Mouse (Mus musculus) forebrain, embryonic 16.5 days (tissue): ENCODE data around the gene Hand1. TPM values are rescaled to one million over a fixed set of nuclear protein-coding genes. Genes with fewer than 3 reads are reported as not detected.
"Not testable (repeated sequence)": the region's sequence is repeated elsewhere in the genome, so short reads cannot be mapped to it uniquely, and the experiment has no call there.

Source experiments
- ATAC-seq: fragments of 200-750 bp; cut with Nextera tagmentation; 2 replicates; pipeline ENCODE4 v1.8.0; 2017; ENCODE audit warnings: mild to moderate bottlenecking, moderate library complexity
- H3K27ac ChIP-seq: fragments of 300-500 bp; sonication (generic); 2 replicates; pipeline ENCODE4 v1.5.1; 2014; ENCODE audit warnings: low read length, control low read depth
- H3K27me3 ChIP-seq: fragments of 300-500 bp; sonication (generic); replicated peaks from 2 replicates; pipeline ENCODE4 v1.6.1; 2014; ENCODE audit warnings: low read length; ENCODE audit not compliant: control insufficient read depth, insufficient read depth
- H3K36me3 ChIP-seq: fragments of 300-500 bp; sonication (generic); 2 replicates; pipeline ENCODE4 v1.6.1; 2014; ENCODE audit not compliant: control insufficient read depth, insufficient read depth
- H3K4me1 ChIP-seq: fragments of 300-500 bp; sonication (generic); replicated peaks from 2 replicates; pipeline ENCODE4 v1.6.1; 2014; ENCODE audit warnings: low read length; ENCODE audit not compliant: control insufficient read depth, insufficient read depth
- H3K4me2 ChIP-seq: fragments of 300-500 bp; sonication (generic); 2 replicates; pipeline ENCODE4 v1.6.1; 2014; ENCODE audit warnings: mild to moderate bottlenecking, low read length, control low read depth
- H3K4me3 ChIP-seq: fragments of 300-500 bp; sonication (generic); replicated peaks from 2 replicates; pipeline ENCODE4 v1.5.1; 2014; ENCODE audit warnings: mild to moderate bottlenecking, low read length, control low read depth
- H3K9ac ChIP-seq: fragments of 300-500 bp; sonication (generic); replicated peaks from 2 replicates; pipeline ENCODE4 v1.6.1; 2014; ENCODE audit warnings: low read depth, low read length, control low read depth
- H3K9me3 ChIP-seq: fragments of 300-500 bp; sonication (generic); 2 replicates; pipeline ENCODE4 v1.6.1; 2016; ENCODE audit warnings: low read length; ENCODE audit not compliant: control insufficient read depth
- WGBS: fragments of 180-500 bp; shearing (Covaris S2); extraction: QIAGEN DNeasy Blood & Tissue Kit; methylation state at CpG from one replicate; pipeline ENCODE4 v1.1.7; 2014; 5-methylcytosine and 5-hydroxymethylcytosine counted together
- polyA plus RNA-seq: library from polyadenylated mRNA; unstranded; fragments of >200 nt; fragmentation: Nextera tagmentation; extraction: Ambion mirVana; gene quantifications from 2 replicates; pipeline ENCODE4 v1.2.1, GENCODE M21; 2015

The Hand1 gene
- polyA plus RNA-seq, 1 experiment from 2014 or later: not detected

DNA sequence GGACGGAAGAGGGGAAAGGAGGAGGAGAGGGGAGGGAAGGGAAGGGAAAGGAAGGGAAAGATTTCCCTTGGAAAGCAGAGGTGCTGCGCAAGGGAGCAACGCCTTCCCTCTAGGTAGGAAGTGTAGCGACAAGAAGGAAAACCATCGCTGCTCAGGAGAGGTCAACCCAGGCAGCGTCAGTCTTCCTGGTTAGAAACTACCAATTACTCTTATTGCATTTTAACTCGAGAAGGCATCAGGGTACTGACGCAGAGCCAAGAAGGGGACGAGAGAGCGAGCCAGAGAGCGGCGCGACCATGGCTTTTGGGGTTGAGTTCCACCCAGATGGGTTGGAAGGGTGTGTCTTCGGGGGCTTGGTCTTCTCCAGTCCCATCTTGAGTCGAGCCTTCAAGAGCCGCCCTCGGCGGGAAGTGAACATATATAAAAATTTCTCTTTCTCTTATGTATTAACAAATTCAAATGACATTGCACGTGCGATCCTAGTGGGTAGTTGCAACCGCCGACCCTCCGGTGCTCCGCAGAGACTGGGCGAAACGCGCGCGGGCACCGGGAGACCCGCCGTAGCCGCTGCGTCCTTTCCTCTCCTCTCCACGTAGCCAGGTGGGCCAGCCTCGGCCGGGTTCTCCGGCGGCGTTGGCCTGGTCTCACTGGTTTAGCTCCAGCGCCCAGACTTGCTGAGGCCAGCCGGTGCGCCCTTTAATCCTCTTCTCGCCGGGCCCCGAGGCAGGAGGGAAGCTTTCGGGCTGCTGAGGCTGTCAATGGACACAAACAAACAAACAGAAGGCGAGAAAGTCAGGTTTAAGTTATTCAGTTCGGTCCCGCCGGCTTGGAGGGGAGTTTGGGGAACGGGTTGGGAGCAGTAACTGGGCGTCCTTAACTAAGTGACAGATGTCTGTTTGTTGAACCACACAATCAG lies 3.4 kb downstream of the Hand1 start:
- Histone ChIP-seq H3K4me2 (no peak overlapping the region), H3K27me3 (peaks cover 75% of the 10 kb centered on the region), H3K4me3 (no peak overlapping the region), H3K36me3 (no peaks in the 10 kb centered on the region), H3K4me1 (peaks cover 16% of the 10 kb centered on the region), H3K9me3 (no peaks in the 10 kb centered on the region), H3K9ac (no peak overlapping the region), H3K27ac (no peak overlapping the region)
- ATAC-seq: no peak
- WGBS: 2% methylated on average over 53 of the region's 53 CpGs

DNA sequence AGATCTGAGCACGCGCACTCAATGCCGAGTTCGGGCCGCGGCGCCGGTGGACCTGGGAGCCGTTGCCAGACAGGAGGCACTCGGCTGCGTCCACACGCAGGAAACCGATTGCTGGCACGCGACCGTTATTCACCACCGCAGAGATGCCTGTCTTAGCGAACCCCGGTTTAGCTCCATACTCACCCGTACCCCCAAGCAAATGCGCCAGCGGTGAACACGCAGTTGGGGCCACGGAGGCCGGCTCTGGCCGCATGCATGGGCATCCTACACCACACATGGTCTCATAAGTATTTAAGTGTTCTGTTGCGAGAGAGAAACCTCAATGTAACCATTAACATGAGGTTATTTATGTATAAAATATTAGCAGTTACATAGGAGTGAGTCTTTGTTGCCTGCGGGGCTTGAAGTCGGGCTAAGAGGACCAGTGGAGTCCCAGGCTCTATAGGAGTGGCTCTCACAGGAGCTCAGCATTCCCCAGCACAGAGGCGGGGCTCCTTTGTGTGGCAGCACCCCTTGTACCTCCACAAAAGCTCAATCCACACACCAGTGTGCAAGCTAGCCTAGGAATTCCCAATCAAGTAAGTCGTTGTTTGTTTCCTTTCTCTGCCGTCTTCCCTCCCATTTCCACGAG lies 4.6 kb downstream of the Hand1 start:
- H3K4me2 ChIP-seq: peak overlapping the region; percentile 40
- H3K9me3 ChIP-seq: no peaks in the 10 kb centered on the region
- H3K36me3 ChIP-seq: no peaks in the 10 kb centered on the region
- no peak overlapping the region for H3K27ac ChIP-seq
- 0 out of 2 replicates have a peak, but pooled peaks have one; percentile 12 for ATAC-seq
- peak overlapping the region; percentile 26; the same call in 1 of the 2 replicates for H3K4me3 ChIP-seq
- no peak overlapping the region for H3K9ac ChIP-seq
- H3K27me3 ChIP-seq: peaks cover 64% of the 10 kb centered on the region
- H3K4me1 ChIP-seq: peaks cover 15% of the 10 kb centered on the region
- under 1% methylated on average over 33 of the region's 33 CpGs for WGBS

DNA sequence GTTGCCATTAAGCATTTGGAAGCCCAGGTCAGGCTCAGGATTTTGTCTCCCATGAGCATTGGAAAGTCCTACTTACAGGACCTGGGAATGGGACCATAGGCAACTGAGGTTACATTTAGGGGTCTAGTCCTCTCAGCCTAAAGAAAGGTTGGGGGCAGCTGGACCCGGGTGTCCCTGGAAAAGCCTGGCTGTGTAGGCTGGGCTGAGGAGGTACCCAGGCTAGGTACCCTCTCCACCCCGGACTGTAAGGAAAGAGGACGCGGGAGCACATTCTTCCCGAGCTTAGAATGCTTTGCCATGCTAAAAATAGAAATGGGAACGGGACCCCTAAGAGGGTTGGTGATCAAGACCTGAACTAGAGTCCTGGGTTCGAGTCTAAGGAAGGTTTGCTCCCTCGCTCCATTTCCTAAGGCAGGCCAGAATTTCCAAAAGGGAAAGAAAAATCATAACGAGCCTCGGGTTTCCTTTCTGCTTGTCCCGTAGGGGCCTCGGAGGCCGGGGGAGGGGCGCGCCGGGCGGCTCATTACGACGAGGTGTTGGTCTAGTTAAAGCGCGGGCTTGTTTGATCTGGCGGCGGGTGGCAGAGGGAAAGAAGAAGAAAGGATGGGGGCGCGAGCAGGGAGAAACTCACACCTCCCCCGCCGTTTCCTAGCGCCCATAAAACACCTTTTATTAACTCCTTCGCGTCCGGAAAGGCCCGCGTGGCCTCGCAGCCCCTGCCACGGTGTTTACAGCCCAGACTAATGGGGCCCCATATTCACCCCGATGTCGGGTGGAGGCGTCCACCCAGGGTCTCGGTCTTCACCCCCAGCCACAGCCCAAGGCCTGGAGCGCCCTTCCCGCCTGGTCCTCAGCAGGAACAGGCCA lies 5.3 kb downstream of the Hand1 start:
- Histone ChIP-seq H3K9ac (no peak overlapping the region), H3K36me3 (no peaks in the 10 kb centered on the region), H3K4me1 (peaks cover 15% of the 10 kb centered on the region), H3K9me3 (no peaks in the 10 kb centered on the region), H3K4me2 (peak overlapping the region; percentile 40), H3K27ac (no peak overlapping the region), H3K4me3 (peak overlapping the region; percentile 26; the same call in 1 of the 2 replicates), H3K27me3 (peaks cover 57% of the 10 kb centered on the region)
- WGBS: 1% methylated on average over 40 of the region's 41 CpGs
- ATAC-seq: 0 out of 2 replicates have a peak, but pooled peaks have one; percentile 31

DNA sequence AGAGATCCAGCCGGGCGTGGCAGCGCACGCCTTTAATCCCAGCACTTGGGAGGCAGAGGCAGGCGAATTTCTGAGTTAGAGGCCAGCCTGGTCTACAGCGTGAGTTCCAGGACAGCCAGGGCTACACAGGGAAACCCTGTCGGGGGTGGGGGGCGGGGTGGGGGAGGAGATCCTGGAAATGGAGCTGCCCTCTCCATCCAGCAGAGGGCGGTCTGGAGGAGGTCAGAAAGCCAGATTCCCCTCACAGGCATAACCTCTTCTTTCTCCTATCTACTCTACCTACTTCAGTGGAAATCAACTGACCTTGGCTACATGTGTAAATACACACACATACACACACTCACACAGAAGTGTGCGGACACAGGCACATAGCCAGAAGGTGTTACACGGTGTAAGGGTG lies 7.4 kb downstream of the Hand1 start:
- not testable (repeated sequence) for H3K27ac ChIP-seq, H3K4me3 ChIP-seq, H3K36me3 ChIP-seq, H3K9ac ChIP-seq, ATAC-seq, H3K9me3 ChIP-seq, H3K4me2 ChIP-seq
- Histone ChIP-seq H3K4me1 (peaks cover 15% of the 10 kb centered on the region), H3K27me3 (peaks cover 36% of the 10 kb centered on the region)
- 38% methylated on average over 11 of the region's 11 CpGs for WGBS

DNA sequence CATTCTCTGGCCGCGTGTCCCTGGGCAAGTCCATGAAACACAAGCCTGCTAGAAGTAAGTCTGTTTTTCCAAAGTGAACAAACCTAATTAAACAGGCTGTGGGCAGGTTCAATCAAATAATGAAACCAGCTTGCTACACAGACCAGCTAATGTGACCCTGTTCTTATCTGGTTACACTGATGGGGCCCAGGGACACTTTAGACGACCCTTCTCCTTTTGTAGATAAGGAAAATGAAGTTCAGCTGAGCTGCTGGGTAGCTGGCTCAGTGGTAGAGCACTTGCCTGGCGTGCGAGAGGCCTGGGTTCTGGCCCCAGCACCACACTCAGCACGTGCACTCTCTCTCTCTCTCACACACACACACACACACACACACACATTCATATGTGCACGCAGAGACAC lies 8.9 kb downstream of the Hand1 start:
- no peak overlapping the region for H3K9ac ChIP-seq
- no peak overlapping the region for H3K4me2 ChIP-seq
- 71% methylated on average over 7 of the region's 7 CpGs for whole genome bisulfite sequencing
- no peaks in the 10 kb centered on the region for H3K36me3 ChIP-seq
- no peak overlapping the region for H3K27ac ChIP-seq
- H3K9me3 ChIP-seq: no peaks in the 10 kb centered on the region
- peaks cover 10% of the 10 kb centered on the region for H3K4me1 ChIP-seq
- H3K27me3 ChIP-seq: peaks cover 27% of the 10 kb centered on the region
- ATAC-seq: no peak
- H3K4me3 ChIP-seq: no peak overlapping the region

DNA sequence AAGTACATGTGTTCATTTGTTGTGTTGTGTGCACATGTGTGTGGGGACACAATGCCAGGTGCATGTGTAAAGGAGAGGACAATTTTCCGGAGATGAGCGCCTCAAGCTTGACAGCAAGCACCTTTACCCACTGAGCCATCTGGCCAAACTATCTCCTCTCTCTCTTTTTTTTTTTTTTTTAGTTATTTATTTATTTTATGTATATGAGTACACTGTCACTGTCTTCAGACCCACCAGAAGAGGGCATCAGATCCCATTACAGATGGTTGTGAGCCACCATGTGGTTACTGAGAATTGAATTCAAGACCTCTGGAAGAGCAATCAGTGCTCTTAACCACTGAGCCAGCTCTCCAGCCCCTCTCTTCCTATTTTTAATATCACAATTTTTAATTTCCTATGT lies 9.5 kb downstream of the Hand1 start:
- H3K4me1 ChIP-seq, H3K36me3 ChIP-seq, ATAC-seq, H3K9me3 ChIP-seq, H3K9ac ChIP-seq, H3K4me3 ChIP-seq, H3K4me2 ChIP-seq, H3K27ac ChIP-seq: not testable (repeated sequence)
- H3K27me3 ChIP-seq: peaks cover 25% of the 10 kb centered on the region
- WGBS: 91% methylated on average over 2 of the region's 2 CpGs

DNA sequence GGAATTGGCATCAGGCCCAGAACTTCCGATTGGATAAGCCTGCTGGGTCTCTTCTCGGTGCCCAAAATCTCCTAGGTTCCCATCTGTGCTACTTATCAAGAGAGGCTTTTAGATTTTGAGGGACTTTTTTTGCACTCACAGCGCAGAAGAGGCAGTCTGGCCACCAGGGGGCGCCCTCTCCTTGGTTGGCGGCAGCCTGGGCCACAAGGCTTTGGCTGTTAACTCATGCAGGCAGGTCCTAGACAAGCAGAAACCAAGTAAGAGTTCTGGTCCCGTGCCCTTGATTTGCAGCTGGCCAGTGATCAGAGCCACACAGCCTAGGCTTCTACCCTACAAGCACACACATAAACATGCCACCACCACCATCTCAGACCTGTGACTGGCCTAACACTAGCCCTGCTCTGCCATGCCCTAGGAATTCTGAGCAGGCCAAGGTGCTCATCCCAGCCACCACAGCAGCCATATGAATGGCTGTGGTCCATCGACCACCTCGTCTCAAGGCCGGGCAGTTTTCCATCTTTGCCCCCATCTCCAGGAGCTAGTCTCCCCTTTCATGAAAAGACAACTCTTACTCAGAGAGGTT lies 12.5 kb downstream of the Hand1 start:
- H3K27me3 ChIP-seq: peaks cover 6% of the 10 kb centered on the region
- H3K27ac ChIP-seq: no peak overlapping the region
- whole genome bisulfite sequencing: 30% methylated on average over 9 of the region's 9 CpGs
- H3K36me3 ChIP-seq: no peaks in the 10 kb centered on the region
- no peaks in the 10 kb centered on the region for H3K4me1 ChIP-seq
- no peaks in the 10 kb centered on the region for H3K9me3 ChIP-seq
- H3K4me3 ChIP-seq: no peak overlapping the region
- no peak overlapping the region for H3K4me2 ChIP-seq
- ATAC-seq: peak; percentile 55
- no peak overlapping the region for H3K9ac ChIP-seq

DNA sequence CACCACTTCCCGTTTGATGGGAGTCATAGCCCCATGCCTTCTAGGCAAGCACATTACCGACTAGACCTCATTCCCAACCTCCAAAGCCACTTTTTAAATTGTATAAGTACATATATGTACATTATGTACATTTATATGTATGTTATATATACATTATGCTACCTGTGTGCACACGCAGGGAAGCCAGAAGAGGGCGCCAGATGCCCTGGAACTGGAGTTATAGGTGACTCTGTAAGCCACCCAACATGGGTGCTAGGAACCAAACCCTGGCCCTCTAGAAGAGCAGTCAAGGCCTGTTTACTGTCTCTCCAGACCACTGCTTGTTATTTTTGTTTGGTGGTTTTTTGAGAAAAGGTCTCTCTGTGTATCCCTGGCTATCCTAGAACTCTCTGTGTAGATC lies 14.4 kb downstream of the Hand1 start:
- H3K9me3 ChIP-seq: no peaks in the 10 kb centered on the region
- H3K36me3 ChIP-seq: no peaks in the 10 kb centered on the region
- no peak for ATAC-seq
- 94% methylated on average over 4 of the region's 4 CpGs for WGBS
- H3K4me3 ChIP-seq: no peak overlapping the region
- no peaks in the 10 kb centered on the region for H3K27me3 ChIP-seq
- H3K4me2 ChIP-seq: no peak overlapping the region
- H3K27ac ChIP-seq: no peak overlapping the region
- no peak overlapping the region for H3K9ac ChIP-seq
- H3K4me1 ChIP-seq: no peaks in the 10 kb centered on the region
